In the genomic region with DNA sequence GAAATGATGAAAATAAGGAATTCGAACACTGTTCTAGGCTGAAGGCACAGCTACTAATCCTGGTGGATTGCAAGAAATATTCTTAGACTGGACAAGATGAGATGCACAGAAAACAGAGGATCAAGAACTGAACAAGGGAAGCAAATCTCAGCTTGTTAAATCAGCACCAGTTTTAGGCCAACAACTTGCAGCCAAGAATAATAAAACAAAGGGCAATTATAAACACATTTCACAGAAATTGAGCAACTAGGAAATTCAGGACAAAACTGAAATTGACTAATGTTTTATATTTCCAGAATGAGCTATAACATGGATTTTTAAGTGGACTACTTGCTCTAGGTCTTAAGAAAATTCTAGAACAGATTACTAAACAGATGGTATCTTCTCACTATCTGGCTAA, we compare ENCODE assay signal across 34 mouse cellular contexts. TPM values are rescaled to one million over a fixed set of nuclear protein-coding genes. Genes with fewer than 3 reads are reported as not detected.
DNase-seq lines count a peak whose midpoint lies in the region; TF ChIP-seq lines count a peak whose summit lies in the region.
"Had no signal": no experiment of that assay in that cellular context is flagged by ENCODE, and none has a peak within 500 bp of the region (broad histone marks: within the 10 kb centered on the region; RNA-seq: fewer than 3 reads in every experiment).

No protein-coding gene starts in this region.

- no peak for TF ChIP-seq EP300 in heart, adult 2 months (IDR thresholded peaks at IDR 0.05; ENCODE audit: insufficient read depth, low read depth, low read length)

- TF ChIP-seq CTCF in heart, adult 2 months (IDR thresholded peaks at IDR 0.05) = no peak
- TF ChIP-seq CTCF in layer of hippocampus, adult 2 months (conservative IDR thresholded peaks at IDR 0.05) = no peak

- no peaks in the 10 kb centered on the region for H3K79me2 ChIP-seq in heart, adult 2 months (replicated peaks; ENCODE audit: control insufficient read depth, insufficient read depth, low read length)

- H3K36me3 ChIP-seq in heart, adult 2 months (ENCODE audit: control insufficient read depth, insufficient read depth, low read length) = no peaks in the 10 kb centered on the region
- H3K36me3 ChIP-seq: heart, embryonic 13.5 days; midbrain, embryonic 10.5 days; midbrain, embryonic 15.5 days; neural tube, embryonic 15.5 days had no signal

- TF ChIP-seq POLR2A in heart, adult 2 months (IDR thresholded peaks at IDR 0.05; ENCODE audit: insufficient read depth, low read depth, low read length) = no peak

- no peak for DNase-seq in heart, adult 2 months
- no peak for DNase-seq in heart, postnatal 14 days
- no peak for DNase-seq in layer of hippocampus, adult 2 months (ENCODE audit: low spot score in 2 of 2)
- DNase-seq in layer of hippocampus, postnatal 36 days = no peak
- peak; percentile 82 for DNase-seq in adipocyte (ENCODE audit: low spot score)
- DNase-seq in embryo, embryonic 9.5 days (ENCODE audit: extremely low spot score) = no peak
- DNase-seq in urinary bladder, postnatal 14 days (ENCODE audit: low spot score) = no peak
- DNase-seq: adrenal gland, adult 8-10 months; cerebellum, adult 8-10 months; cerebellum, postnatal 25 days; gastrocnemius, postnatal 10 days; heart, postnatal 10 days; kidney, adult 18-20 months; kidney, postnatal 36 days; liver; lung, adult 2 months; retina, postnatal 1 day; right cerebral cortex, postnatal 14 days had no signal

- 74% methylated on average over 1 of the region's 1 CpGs for WGBS in heart, adult 2 months

- no peak overlapping the region for H3K4me3 ChIP-seq in heart, adult 2 months
- H3K4me3 ChIP-seq in layer of hippocampus, adult 2 months = no peak overlapping the region
- H3K4me3 ChIP-seq: heart, embryonic 13.5 days; midbrain, embryonic 10.5 days; midbrain, embryonic 15.5 days; neural tube, embryonic 15.5 days had no signal

- no peaks in the 10 kb centered on the region; the same call in 1 of the 2 replicates for H3K4me1 ChIP-seq in heart, adult 2 months (ENCODE audit: control insufficient read depth, insufficient read depth, low read length)
- H3K4me1 ChIP-seq: midbrain, embryonic 10.5 days; midbrain, embryonic 15.5 days; neural tube, embryonic 15.5 days had no signal

- peak overlapping the region; percentile 1; the same call in 1 of the 2 replicates for H3K27ac ChIP-seq in heart, adult 2 months
- H3K27ac ChIP-seq in layer of hippocampus, adult 2 months = peak overlapping the region; percentile 46
- H3K27ac ChIP-seq: heart, embryonic 13.5 days; liver, embryonic 14.5 days; midbrain, embryonic 10.5 days; midbrain, embryonic 15.5 days; neural tube, embryonic 15.5 days had no signal

- no peaks in the 10 kb centered on the region for H3K27me3 ChIP-seq in heart, adult 2 months (ENCODE audit: control insufficient read depth, insufficient read depth, low read length)
- H3K27me3 ChIP-seq: heart, embryonic 13.5 days; midbrain, embryonic 15.5 days; neural tube, embryonic 15.5 days had no signal

- intact Hi-C loops in heart, adult 2 months (cut with DNase I) = no loop called here
- intact Hi-C loops in heart, postnatal 14 days (cut with DNase I) = no loop called here

- no peak overlapping the region for H3K9ac ChIP-seq in heart, adult 2 months (ENCODE audit: low read depth, low read length)
- H3K9ac ChIP-seq: heart, embryonic 13.5 days; liver, embryonic 14.5 days; midbrain, embryonic 15.5 days; neural tube, embryonic 15.5 days had no signal

RNA-seq across cellular contexts. Expression of a gene that starts 24.1 kb away (rescaled TPM):
- total RNA-seq in heart, adult 2 months (2021) = not detected
- not detected in 2 replicates for polyA plus RNA-seq in heart, adult 2 months (2012; rRNA removed)
- not detected for total RNA-seq in heart, postnatal 14 days (2021)
- 1 to 10 TPM in 1 of 2 experiments, under 1 TPM in 1; 0.42 to 1.1 TPM for total RNA-seq in layer of hippocampus, adult 2 months (2021)
- under 1 TPM; 0.80 to 0.88 TPM for total RNA-seq in layer of hippocampus, postnatal 36 days (2021)
- total RNA-seq: granulocyte monocyte progenitor cell, adult 5-6 weeks; heart, postnatal 10 days; megakaryocyte progenitor cell, adult 5-6 weeks had no signal
- polyA plus RNA-seq: CD4-positive, CD25-positive, alpha-beta regulatory T cell, adult 4 months; embryonic facial prominence, embryonic 11.5 days; forebrain, embryonic 11.5 days; heart, embryonic 13.5 days; hindbrain, embryonic 11.5 days; intestine, embryonic 14.5 days; limb, embryonic 11.5 days; liver, embryonic 14.5 days; lung, adult 2 months; midbrain, embryonic 10.5 days; small intestine, adult 2 months; stomach, embryonic 14.5 days; thymus, postnatal 0 days had no signal
